In genomic region chr5:39832565-39832964, GRCm38 (mm10) we compare ENCODE assay signal across 11 mouse cellular contexts.
DNase-seq lines count a peak whose midpoint lies in the region; ATAC-seq lines count a peak whose summit lies in the region.
"Had no signal": no experiment of that assay in that cellular context is flagged by ENCODE, and none has a peak within 500 bp of the region (broad histone marks: within the 10 kb centered on the region; RNA-seq: fewer than 3 reads in every experiment).

No protein-coding gene starts in this region.

- WGBS in heart, embryonic 12.5 days, result 73% methylated on average over 4 of the region's 4 CpGs

- intact Hi-C loops in heart, postnatal 36 days (cut with DNase I), result loop anchor here (5.0 to 10.0 kb wide), 3 partner anchors 75 to 398 kb away; partner anchors contain the start of gene Hs3st1

- H3K4me1 ChIP-seq in heart, embryonic 12.5 days (replicated peaks), result no peaks in the 10 kb centered on the region

- peak; percentile 15 to 49 for DNase-seq in heart, adult 18-20 months
- DNase-seq in 3T3-L1 (ENCODE audit: low read depth, low spot score), result peak; percentile 15
- peak; percentile 43 for DNase-seq in cerebellum, adult 8-10 months
- peak; percentile 5 to 7 for DNase-seq in heart, postnatal 36 days
- DNase-seq in spleen, postnatal 36 days (ENCODE audit: low spot score in 2 of 2), result no peak
- no peak for DNase-seq in gastrocnemius, postnatal 10 days
- DNase-seq in right cerebral cortex, postnatal 25 days, result no peak
- DNase-seq: gastrocnemius, postnatal 36 days had no signal

- H3K9ac ChIP-seq in heart, embryonic 12.5 days, result no peak overlapping the region
- H3K9ac ChIP-seq: liver, embryonic 14.5 days had no signal

- no peak overlapping the region for H3K4me2 ChIP-seq in heart, embryonic 12.5 days

- no peaks in the 10 kb centered on the region for H3K27me3 ChIP-seq in heart, embryonic 12.5 days (replicated peaks)

- H3K4me3 ChIP-seq in heart, embryonic 12.5 days, result no peak overlapping the region
- H3K4me3 ChIP-seq: erythroblast, embryonic 14.5 days had no signal

- H3K36me3 ChIP-seq in heart, embryonic 12.5 days, result no peaks in the 10 kb centered on the region

- ATAC-seq in heart, embryonic 12.5 days (ENCODE audit: insufficient number of reproducible peaks, low FRiP score), result no peak

- H3K9me3 ChIP-seq in heart, embryonic 12.5 days (replicated peaks), result no peaks in the 10 kb centered on the region

- no peak overlapping the region for H3K27ac ChIP-seq in heart, embryonic 12.5 days (ENCODE audit: poor library complexity, severe bottlenecking)
- H3K27ac ChIP-seq: liver, embryonic 14.5 days had no signal

Comparison
In these comparisons a context has a peak if more than half of its experiments do, and no peak if none do; other contexts are left out.
1. DNase-seq: peak in heart, adult 18-20 months (2 of 2), 3T3-L1 (single experiment), cerebellum, adult 8-10 months (single experiment) and heart, postnatal 36 days (2 of 2); none in spleen, postnatal 36 days (0 of 2), gastrocnemius, postnatal 10 days (single experiment) and right cerebral cortex, postnatal 25 days (single experiment).